Mouse (Mus musculus): Measurements from ENCODE around the gene Cog5.
"Not testable (repeated sequence)": the region's sequence is repeated elsewhere in the genome, so short reads cannot be mapped to it uniquely, and the experiment has no call there.

Gene Cog5

GRCm38 (mm10) chr12:31654197-31654964 lies at the start of gene Cog5, which contains the start of gene Dus4l:
TSS of gene Cog5 (plus strand) at chr12:31654869.
TSS of gene Dus4l (minus strand) at chr12:31654826.
- peak; percentile 95 to 98 for DNase-seq (ENCODE audit: low spot score in 2 of 2)

GRCm38 (mm10) chr12:31604894-31605293 lies 49.8 kb upstream of the Cog5 start:
- no peak for DNase-seq (ENCODE audit: low spot score in 2 of 2)

DNA sequence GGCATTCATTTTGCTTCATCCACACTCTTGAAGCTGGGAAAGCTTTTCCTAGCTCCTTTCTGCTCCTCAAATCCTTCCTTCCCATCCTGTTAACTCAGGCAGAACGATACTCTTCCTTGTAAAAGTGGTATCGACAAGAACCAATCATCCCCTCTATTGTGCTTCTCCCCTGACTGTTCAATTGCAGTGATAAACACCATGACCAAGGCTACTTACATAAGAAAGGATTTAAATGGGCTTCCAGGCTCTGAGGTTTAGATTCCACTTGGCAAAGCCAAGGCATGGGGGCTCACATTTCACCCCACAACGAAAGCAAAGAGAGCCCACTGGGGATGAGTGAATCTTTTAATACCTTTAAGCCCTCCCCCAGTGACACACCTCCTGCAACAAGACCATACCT lies 46.5 kb upstream of the Cog5 start:
- DNase-seq (ENCODE audit: low spot score in 2 of 2): no peak

- no peak for DNase-seq (ENCODE audit: low spot score in 2 of 2)
Measured at GRCm38 (mm10) chr12:31613353-31613752, 41.3 kb upstream of the Cog5 start.

GRCm38 (mm10) chr12:31620106-31620505 lies 34.6 kb upstream of the Cog5 start:
- DNase-seq (ENCODE audit: low spot score in 2 of 2): no peak

- DNase-seq (ENCODE audit: low spot score in 2 of 2): no peak
Measured at GRCm38 (mm10) chr12:31625016-31625415, 29.7 kb upstream of the Cog5 start.

DNA sequence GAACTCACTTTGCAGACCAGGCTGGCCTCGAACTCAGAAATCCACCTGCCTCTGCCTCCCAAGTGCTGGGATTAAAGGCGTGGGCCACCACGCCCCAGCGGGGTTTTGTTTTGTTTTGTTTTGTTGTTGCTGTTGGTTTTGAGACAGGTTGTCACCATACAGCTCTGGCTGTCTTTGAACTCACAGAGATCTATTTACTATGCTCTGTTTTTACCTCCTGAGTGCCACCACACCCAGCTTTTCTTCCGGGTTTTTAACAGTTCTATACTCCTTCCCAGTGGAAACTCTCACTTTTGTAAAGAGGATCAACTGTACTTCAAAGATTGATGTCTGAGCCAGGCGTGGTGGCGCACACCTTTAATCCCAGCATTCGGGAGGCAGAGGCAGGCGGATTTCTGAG lies 26.3 kb upstream of the Cog5 start:
- DNase-seq (ENCODE audit: low spot score in 2 of 2): not testable (repeated sequence)

GRCm38 (mm10) chr12:31633970-31634342 lies 20.7 kb upstream of the Cog5 start:
- peak; percentile 26 to 71 for DNase-seq (ENCODE audit: low spot score in 2 of 2)

- peak; percentile 79 to 90 for DNase-seq (ENCODE audit: low spot score in 2 of 2)
Measured at GRCm38 (mm10) chr12:31634343-31635239, 20.1 kb upstream of the Cog5 start, which contains the start of gene Bcap29. TSS of gene Bcap29 (minus strand) at chr12:31634658.

GRCm38 (mm10) chr12:31635240-31635607 lies 19.4 kb upstream of the Cog5 start:
- DNase-seq (ENCODE audit: low spot score in 2 of 2): no peak

GRCm38 (mm10) chr12:31653611-31654010 lies 1.1 kb upstream of the Cog5 start:
- peak in 1 of 2 experiments; percentile 20 for DNase-seq (ENCODE audit: low spot score in 2 of 2)

- no peak for DNase-seq (ENCODE audit: low spot score in 2 of 2)
Measured at GRCm38 (mm10) chr12:31654965-31655477, 352 bp downstream of the Cog5 start.

DNA sequence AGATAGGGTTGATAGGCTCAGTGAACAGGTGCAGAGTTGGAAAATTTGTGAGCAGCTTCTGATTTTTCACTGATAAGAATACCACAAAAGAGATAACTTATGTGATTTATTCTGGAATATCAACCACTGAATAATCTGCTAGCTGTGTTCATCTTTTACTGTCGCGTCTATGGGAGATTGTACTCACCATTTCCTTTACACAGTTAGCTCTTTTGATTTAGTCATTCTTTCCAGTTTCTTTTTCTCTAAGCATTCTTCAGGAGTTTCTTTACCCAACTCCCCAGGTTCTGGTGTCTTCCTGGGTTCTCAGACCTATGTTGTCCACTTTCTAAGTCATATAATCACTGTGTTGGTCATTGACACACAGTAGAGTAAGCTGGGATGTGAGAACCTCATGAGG lies 2.2 kb downstream of the Cog5 start:
- DNase-seq (ENCODE audit: low spot score in 2 of 2): peak in 1 of 2 experiments; percentile 13

- DNase-seq (ENCODE audit: low spot score in 2 of 2): peak in 1 of 2 experiments; percentile 22
Measured at GRCm38 (mm10) chr12:31665999-31666398, 11.3 kb downstream of the Cog5 start.

GRCm38 (mm10) chr12:31667187-31667586 lies 12.5 kb downstream of the Cog5 start:
- peak in 1 of 2 experiments; percentile 48 for DNase-seq (ENCODE audit: low spot score in 2 of 2)

- no peak for DNase-seq (ENCODE audit: low spot score in 2 of 2)
Measured at GRCm38 (mm10) chr12:31686679-31687078, 32.0 kb downstream of the Cog5 start.

DNA sequence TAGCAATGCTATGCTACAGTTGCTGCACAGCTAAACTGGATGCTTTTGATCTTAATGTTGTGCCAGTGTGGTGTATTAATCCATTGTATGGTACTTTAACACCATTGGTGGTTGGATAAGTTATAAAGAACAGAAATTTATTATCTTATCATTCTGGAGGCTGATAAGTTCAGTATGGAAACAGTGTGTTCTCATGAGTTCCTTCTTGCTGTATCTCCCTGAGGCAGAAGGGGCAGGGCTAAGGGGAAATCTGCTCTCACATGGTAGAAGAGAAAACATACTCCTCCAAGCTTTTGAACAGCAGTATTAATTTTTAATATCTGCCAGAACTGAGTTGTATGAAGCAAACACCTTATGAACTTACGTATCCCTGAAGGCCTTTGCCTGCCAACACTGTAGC lies 38.6 kb downstream of the Cog5 start:
- DNase-seq (ENCODE audit: low spot score in 2 of 2): no peak

- DNase-seq (ENCODE audit: low spot score in 2 of 2): no peak
Measured at GRCm38 (mm10) chr12:31700623-31701347, 46.1 kb downstream of the Cog5 start.

GRCm38 (mm10) chr12:31701411-31701810 lies 46.7 kb downstream of the Cog5 start:
- no peak for DNase-seq (ENCODE audit: low spot score in 2 of 2)

DNA sequence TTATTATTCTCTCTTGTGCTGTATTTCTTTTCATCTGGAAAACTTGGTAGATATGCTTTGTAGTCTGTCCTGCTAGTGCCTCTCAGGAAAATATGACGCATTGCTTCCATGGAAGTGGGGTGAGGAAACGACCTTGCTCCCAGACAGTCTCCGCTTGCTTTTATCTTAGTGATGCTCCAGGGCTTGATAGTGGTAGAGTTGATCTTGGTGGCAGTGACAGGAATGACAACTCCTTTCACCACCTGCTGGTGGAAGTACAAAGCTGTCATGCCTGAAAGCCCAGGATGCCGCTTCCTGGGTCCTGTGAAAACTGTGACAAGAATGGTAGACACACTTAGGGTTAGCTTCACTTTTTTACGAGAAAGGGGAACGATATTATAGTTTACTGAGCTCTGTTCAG lies 49.2 kb downstream of the Cog5 start:
- DNase-seq (ENCODE audit: low spot score in 2 of 2): no peak

DNA sequence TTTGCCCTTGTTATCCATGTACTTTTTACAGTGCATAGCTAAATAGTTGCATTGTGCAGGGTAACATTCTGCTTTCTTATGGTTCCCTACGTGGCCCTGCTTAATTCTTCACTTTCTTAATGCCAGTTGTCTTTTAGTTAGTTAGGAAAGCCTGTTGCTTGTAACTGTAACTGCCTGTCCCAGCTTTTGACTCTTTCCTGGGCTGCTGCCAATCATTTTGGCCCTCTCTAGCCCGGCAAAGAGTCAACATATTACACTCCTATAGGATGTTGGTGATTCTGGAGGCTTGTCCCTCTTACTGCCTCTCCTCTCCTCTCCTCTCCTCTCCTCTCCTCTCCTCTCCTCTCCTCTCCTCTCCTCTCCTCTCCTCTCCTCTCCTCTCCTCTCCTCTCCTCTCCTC lies 51.5 kb downstream of the Cog5 start:
- no peak for DNase-seq (ENCODE audit: low spot score in 2 of 2)

- DNase-seq (ENCODE audit: low spot score in 2 of 2): no peak
Measured at GRCm38 (mm10) chr12:31707531-31707930, 52.9 kb downstream of the Cog5 start.

Measured in spleen, postnatal 4 days (tissue).